Mouse (Mus musculus) cerebellum, adult 2 months (tissue): Measurements from ENCODE around the gene Cdc45.

Experiments
- CTCF ChIP-seq: fragments of 200-500 bp; IDR thresholded peaks from 2 replicates; pipeline ENCODE4 v1.5.1; 2011; ENCODE audit warnings: low read depth, mild to moderate bottlenecking, control low read depth, low read length, moderate library complexity, borderline replicate concordance; ENCODE audit not compliant: insufficient read depth
- POLR2A ChIP-seq: fragments of 200-500 bp; IDR thresholded peaks from 2 replicates; pipeline ENCODE4 v1.6.1; 2011; ENCODE audit warnings: low read length, control low read depth, borderline replicate concordance; ENCODE audit not compliant: insufficient read depth

- TF ChIP-seq POLR2A (no peak), CTCF (no peak)
Measured at GRCm38 (mm10) chr16:18812385-18812910, 661 bp upstream of the Cdc45 start.
